Mouse (Mus musculus) lung, postnatal 0 days (tissue): ENCODE measurements around the gene Ezh2. TPM values are rescaled to one million over a fixed set of nuclear protein-coding genes. Genes with fewer than 3 reads are reported as not detected.
"Not testable (repeated sequence)": the region's sequence is repeated elsewhere in the genome, so short reads cannot be mapped to it uniquely, and the experiment has no call there.

Source experiments
- ATAC-seq: fragments of 200-750 bp; cut with Nextera tagmentation; 2 replicates; pipeline ENCODE4 v1.8.0; 2017; ENCODE audit warnings: moderate library complexity
- DNase-seq: peaks from one replicate; pipeline ENCODE4 v3.0.0-alpha.2; 2016; ENCODE audit warnings: low spot score
- H3K27ac ChIP-seq: fragments of 300-500 bp; sonication (generic); 2 replicates; pipeline ENCODE4 v1.5.1; 2014; ENCODE audit warnings: antibody characterized with exemption, mild to moderate bottlenecking, low read length, mixed read lengths
- H3K27me3 ChIP-seq: fragments of 300-500 bp; sonication (generic); replicated peaks from 2 replicates; pipeline ENCODE4 v1.6.1; 2014; ENCODE audit warnings: low read length, mixed read lengths; ENCODE audit not compliant: insufficient read depth
- H3K36me3 ChIP-seq: fragments of 300-500 bp; sonication (generic); 2 replicates; pipeline ENCODE4 v1.6.1; 2014; ENCODE audit warnings: low read length, mixed read lengths; ENCODE audit not compliant: insufficient read depth
- H3K4me1 ChIP-seq: fragments of 300-500 bp; sonication (generic); 2 replicates; pipeline ENCODE4 v1.6.1; 2014; ENCODE audit warnings: antibody characterized with exemption, low read depth, low read length, mixed read lengths; ENCODE audit not compliant: insufficient read depth
- H3K4me2 ChIP-seq: fragments of 300-500 bp; sonication (generic); replicated peaks from 2 replicates; pipeline ENCODE4 v1.6.1; 2014; ENCODE audit warnings: low read depth, mild to moderate bottlenecking, low read length, moderate library complexity, mixed read lengths
- H3K4me3 ChIP-seq: fragments of 300-500 bp; sonication (generic); 2 replicates; pipeline ENCODE4 v1.5.1; 2014; ENCODE audit warnings: low read depth, low read length
- H3K9ac ChIP-seq: fragments of 300-500 bp; sonication (generic); replicated peaks from 2 replicates; pipeline ENCODE4 v1.6.1; 2014; ENCODE audit warnings: low read depth, mild to moderate bottlenecking
- H3K9me3 ChIP-seq: fragments of 300-500 bp; sonication (generic); 2 replicates; pipeline ENCODE4 v1.6.1; 2016; ENCODE audit warnings: low read length, mixed read lengths
- CTCF ChIP-seq: IDR thresholded peaks from 2 replicates; pipeline ENCODE4 v1.5.1; 2016; ENCODE audit warnings: antibody characterized with exemption, mild to moderate bottlenecking
- EP300 ChIP-seq: IDR thresholded peaks from 2 replicates; pipeline ENCODE4 v1.6.1; 2016; ENCODE audit warnings: antibody characterized with exemption, mild to moderate bottlenecking, control low read depth
- WGBS: fragments of 180-500 bp; shearing (Covaris S2); extraction: QIAGEN DNeasy Blood & Tissue Kit; methylation state at CpG from one replicate; pipeline ENCODE4 v1.1.7; 2014; 5-methylcytosine and 5-hydroxymethylcytosine counted together
- polyA plus RNA-seq: library from polyadenylated mRNA; unstranded; fragments of >200 nt; fragmentation: Nextera tagmentation; extraction: Ambion mirVana; gene quantifications from 2 replicates; pipeline ENCODE4 v1.2.1, GENCODE M21; 2015

Gene Ezh2
- polyA plus RNA-seq, 1 experiment from 2014 or later: 22.5 TPM

GRCm38 (mm10) chr6:47627978-47628377, 32.8 kb upstream of the Ezh2 start:
- no peak for TF ChIP-seq EP300
- no peak for TF ChIP-seq CTCF
- no peak overlapping the region for H3K4me3 ChIP-seq
- no peak overlapping the region for H3K4me2 ChIP-seq
- H3K27me3 ChIP-seq: no peaks in the 10 kb centered on the region
- no peaks in the 10 kb centered on the region for H3K4me1 ChIP-seq
- H3K36me3 ChIP-seq: no peaks in the 10 kb centered on the region
- WGBS: 18% methylated on average over 3 of the region's 3 CpGs
- no peaks in the 10 kb centered on the region for H3K9me3 ChIP-seq
- no peak for DNase-seq
- ATAC-seq: no peak
- H3K9ac ChIP-seq: no peak overlapping the region
- H3K27ac ChIP-seq: no peak overlapping the region

DNA sequence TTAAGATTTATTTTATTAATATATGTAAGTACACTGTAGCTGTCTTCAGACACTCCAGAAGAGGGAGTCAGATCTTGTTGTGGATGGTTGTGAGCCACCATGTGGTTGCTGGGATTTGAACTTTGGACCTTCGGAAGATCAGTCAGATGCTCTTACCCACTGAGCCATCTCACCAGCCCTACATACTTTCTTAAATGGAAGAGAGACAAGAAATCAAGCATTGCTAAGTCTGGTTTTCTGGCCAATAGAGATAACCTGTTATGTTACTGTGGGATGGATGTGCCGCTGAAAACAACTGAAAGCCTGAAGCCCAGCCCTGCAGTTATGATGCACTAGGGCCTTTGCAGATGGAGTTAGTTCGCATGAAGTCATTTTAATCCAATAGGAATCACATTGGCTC, 31.8 kb upstream of the Ezh2 start:
- H3K9me3 ChIP-seq, H3K4me1 ChIP-seq, H3K9ac ChIP-seq, DNase-seq, H3K27me3 ChIP-seq, H3K27ac ChIP-seq, H3K4me3 ChIP-seq, H3K36me3 ChIP-seq, ATAC-seq, H3K4me2 ChIP-seq: not testable (repeated sequence)
- WGBS: 89% methylated on average over 3 of the region's 3 CpGs

GRCm38 (mm10) chr6:47621039-47621438, 25.9 kb upstream of the Ezh2 start:
- WGBS: 48% methylated on average over 2 of the region's 2 CpGs
- DNase-seq (peak; percentile 39), ATAC-seq (no peak)
- Histone ChIP-seq H3K4me2 (no peak overlapping the region), H3K4me3 (no peak overlapping the region), H3K36me3 (no peaks in the 10 kb centered on the region), H3K27me3 (no peaks in the 10 kb centered on the region), H3K9me3 (no peaks in the 10 kb centered on the region), H3K4me1 (no peaks in the 10 kb centered on the region), H3K27ac (no peak overlapping the region), H3K9ac (no peak overlapping the region)
- no peak for TF ChIP-seq EP300
- no peak for TF ChIP-seq CTCF

DNA sequence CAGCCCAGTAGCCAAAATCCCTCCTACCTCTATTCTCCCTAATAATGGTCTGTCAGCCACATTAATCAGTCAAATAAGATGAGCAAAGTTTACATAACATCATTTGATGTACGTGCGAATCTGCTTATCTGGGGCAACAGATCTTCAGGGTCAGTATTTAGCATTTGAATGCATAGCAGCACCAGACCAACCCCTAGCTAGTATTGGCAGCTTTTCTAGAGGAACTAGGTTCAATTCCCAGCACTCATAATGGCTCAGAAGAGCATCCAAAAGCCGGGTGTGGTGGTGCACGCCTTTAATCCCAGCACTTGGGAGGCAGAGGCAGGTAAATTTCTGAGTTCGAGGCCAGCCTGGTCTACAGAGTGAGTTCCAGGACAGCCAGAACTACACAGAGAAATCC, 13.2 kb upstream of the Ezh2 start:
- not testable (repeated sequence) for H3K9ac ChIP-seq, H3K9me3 ChIP-seq, H3K27ac ChIP-seq, ATAC-seq, H3K36me3 ChIP-seq, DNase-seq, H3K4me3 ChIP-seq, H3K27me3 ChIP-seq, H3K4me2 ChIP-seq, H3K4me1 ChIP-seq
- 58% methylated on average over 5 of the region's 5 CpGs for WGBS

DNA sequence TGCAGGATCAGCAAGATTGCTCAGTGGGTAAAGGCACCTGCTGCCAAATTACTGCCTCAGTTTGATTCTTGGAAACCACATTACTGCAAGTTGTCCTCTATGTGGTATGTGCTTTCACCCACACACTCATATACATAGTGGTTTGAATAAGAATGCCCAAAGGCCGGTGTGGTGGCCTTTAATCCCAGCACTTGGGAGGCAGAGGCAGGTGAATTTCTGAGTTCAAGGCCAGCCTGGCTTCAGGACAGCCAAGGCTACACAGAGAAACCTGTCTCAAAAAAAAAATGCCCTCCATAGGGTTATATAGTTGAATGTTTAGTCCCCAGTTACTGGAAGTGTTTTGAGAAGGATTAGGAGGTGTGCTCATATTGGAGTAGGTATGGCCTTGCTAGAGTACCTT, 6.8 kb upstream of the Ezh2 start:
- no peak for TF ChIP-seq EP300
- TF ChIP-seq CTCF: no peak
- DNase-seq (no peak), ATAC-seq (no peak)
- H3K36me3 ChIP-seq: no peaks in the 10 kb centered on the region
- H3K4me3 ChIP-seq: no peak overlapping the region
- 74% methylated on average over 1 of the region's 1 CpGs for WGBS
- H3K9me3 ChIP-seq: no peaks in the 10 kb centered on the region
- H3K4me1 ChIP-seq: no peaks in the 10 kb centered on the region
- H3K27me3 ChIP-seq: no peaks in the 10 kb centered on the region
- H3K27ac ChIP-seq: no peak overlapping the region
- no peak overlapping the region for H3K4me2 ChIP-seq
- no peak overlapping the region for H3K9ac ChIP-seq

- Histone ChIP-seq H3K36me3 (no peaks in the 10 kb centered on the region), H3K27ac (peak overlapping the region; percentile 98), H3K4me2 (peak overlapping the region; percentile 83), H3K9me3 (no peaks in the 10 kb centered on the region), H3K4me1 (no peaks in the 10 kb centered on the region), H3K27me3 (no peaks in the 10 kb centered on the region), H3K9ac (peak overlapping the region; percentile 90), H3K4me3 (peak overlapping the region; percentile 96)
- DNase-seq (no peak), ATAC-seq (no peak)
- no peak for TF ChIP-seq CTCF
- TF ChIP-seq EP300: no peak
- WGBS: 3% methylated on average over 6 of the region's 6 CpGs
These were observed 555 bp upstream of the Ezh2 start for GRCm38 (mm10) chr6:47595696-47596095.

DNA sequence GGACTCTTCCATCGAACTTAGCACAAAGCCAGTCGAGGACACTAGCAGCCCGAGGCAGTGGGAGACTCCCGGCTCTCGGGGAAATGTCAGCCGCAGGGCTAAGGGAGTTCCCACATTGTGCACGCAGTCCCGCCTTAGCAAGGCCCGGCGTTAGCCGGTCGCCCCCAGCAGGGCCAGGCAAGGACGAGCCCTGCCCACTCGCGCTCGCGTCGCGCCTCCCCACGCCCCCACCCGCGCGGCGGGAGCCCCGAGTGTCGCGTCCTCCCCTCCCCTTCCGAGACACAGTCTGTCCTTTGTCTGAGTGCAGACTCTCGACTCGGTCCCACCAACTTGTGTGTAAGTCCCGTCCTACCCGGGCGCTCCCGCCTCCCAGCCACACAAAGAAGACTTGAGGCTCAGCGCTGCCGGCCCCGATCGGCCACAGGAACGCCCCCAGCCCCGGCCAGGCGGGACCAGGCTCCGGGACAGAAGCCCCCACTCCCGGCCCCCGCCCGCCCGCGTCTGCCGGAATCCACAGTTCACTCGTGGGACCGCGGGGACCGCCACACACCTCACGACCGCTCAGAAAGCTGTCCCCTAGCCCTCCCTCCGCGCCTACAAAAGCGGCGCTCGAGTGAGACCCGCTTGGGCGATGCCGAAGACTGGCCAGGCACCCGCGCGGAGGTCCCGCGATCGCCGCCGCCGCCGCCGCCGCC, 853 bp downstream of the Ezh2 start:
- DNase-seq (peak; percentile 84), ATAC-seq (peak; percentile 65)
- peak overlapping the region; percentile 98 for H3K27ac ChIP-seq
- H3K9me3 ChIP-seq: no peaks in the 10 kb centered on the region
- WGBS: under 1% methylated on average over 36 of the region's 74 CpGs
- no peaks in the 10 kb centered on the region for H3K36me3 ChIP-seq
- peak overlapping the region; percentile 83 for H3K4me2 ChIP-seq
- no peaks in the 10 kb centered on the region for H3K27me3 ChIP-seq
- H3K4me1 ChIP-seq: no peaks in the 10 kb centered on the region
- H3K4me3 ChIP-seq: peak overlapping the region; percentile 96
- TF ChIP-seq EP300: no peak
- TF ChIP-seq CTCF: no peak
- peak overlapping the region; percentile 90 for H3K9ac ChIP-seq
